Mouse (Mus musculus): ENCODE data around the gene Il34. TPM values are rescaled to one million over a fixed set of nuclear protein-coding genes. Genes with fewer than 3 reads are reported as not detected.
A peak's percentile ranks its signal among the peaks of the same experiment; 100 is the strongest.

The Il34 gene
- total and polyA plus RNA-seq, 2 experiments from 2014 or later: 8.8 to 11.4 TPM

GRCm38 (mm10) chr8:110772452-110772851 is 33.3 kb downstream of the Il34 start:
- ATAC-seq: no peak
- no peak for TF ChIP-seq CTCF (IDR thresholded peaks at IDR 0.05; ENCODE audit: low read depth)
- no peaks in the 10 kb centered on the region for H3K4me1 ChIP-seq (ENCODE audit: insufficient read depth, low read length)
- H3K27ac ChIP-seq: no peak overlapping the region
- H3K9ac ChIP-seq (replicated peaks; ENCODE audit: low read length): no peak overlapping the region
- no peak for DNase-seq (ENCODE audit: low spot score)
- H3K27me3 ChIP-seq (ENCODE audit: insufficient read depth, low read length): no peaks in the 10 kb centered on the region
- H3K36me3 ChIP-seq (ENCODE audit: insufficient read depth, low read length): no peaks in the 10 kb centered on the region
- no peak overlapping the region for H3K4me3 ChIP-seq (ENCODE audit: low read length)
- no peak overlapping the region for H3K4me2 ChIP-seq (ENCODE audit: low read depth, low read length)
- no peaks in the 10 kb centered on the region for H3K9me3 ChIP-seq (ENCODE audit: low read length)
- WGBS: 80% methylated on average over 7 of the region's 7 CpGs

DNA sequence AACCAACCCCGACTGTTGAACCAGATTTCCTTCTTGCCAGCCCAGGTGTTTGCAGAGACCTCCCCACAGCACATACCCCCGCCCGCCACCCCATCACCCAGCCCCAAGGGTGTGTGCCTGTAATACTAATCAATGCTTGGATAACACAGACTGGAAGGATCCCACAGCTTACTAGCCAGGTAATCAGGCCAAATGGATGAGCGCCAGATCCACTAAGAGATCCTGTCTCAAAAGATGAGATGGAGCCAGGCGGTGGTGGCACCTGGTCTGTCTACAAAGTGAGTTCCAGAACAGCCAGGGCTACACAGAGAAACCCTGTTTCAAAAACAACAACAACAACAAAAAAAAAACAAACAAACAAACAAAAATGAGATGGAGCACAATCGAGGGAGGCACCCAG is 38.5 kb downstream of the Il34 start:
- no peak for ATAC-seq
- no peak overlapping the region for H3K9ac ChIP-seq (replicated peaks; ENCODE audit: low read length)

GRCm38 (mm10) chr8:110764671-110765070 is 41.1 kb downstream of the Il34 start:
- no peaks in the 10 kb centered on the region for H3K4me1 ChIP-seq (ENCODE audit: insufficient read depth, low read length)
- no peak overlapping the region for H3K4me3 ChIP-seq (ENCODE audit: low read length)
- no peak overlapping the region for H3K4me2 ChIP-seq (ENCODE audit: low read depth, low read length)
- DNase-seq (ENCODE audit: low spot score): no peak
- no peak for TF ChIP-seq CTCF (IDR thresholded peaks at IDR 0.05; ENCODE audit: low read depth)
- no peaks in the 10 kb centered on the region for H3K9me3 ChIP-seq (ENCODE audit: low read length)
- 60% methylated on average over 3 of the region's 3 CpGs for WGBS
- H3K9ac ChIP-seq (replicated peaks; ENCODE audit: low read length): no peak overlapping the region
- H3K27me3 ChIP-seq (ENCODE audit: insufficient read depth, low read length): no peaks in the 10 kb centered on the region
- H3K27ac ChIP-seq: no peak overlapping the region
- no peaks in the 10 kb centered on the region for H3K36me3 ChIP-seq (ENCODE audit: insufficient read depth, low read length)
- ATAC-seq: no peak

More for the DNA sequence above, 38.5 kb downstream of the Il34 start:
- no peaks in the 10 kb centered on the region for H3K27me3 ChIP-seq (ENCODE audit: insufficient read depth, low read length)
- H3K4me1 ChIP-seq (ENCODE audit: insufficient read depth, low read length): no peaks in the 10 kb centered on the region
- no peak for TF ChIP-seq CTCF (IDR thresholded peaks at IDR 0.05; ENCODE audit: low read depth)
- no peaks in the 10 kb centered on the region for H3K9me3 ChIP-seq (ENCODE audit: low read length)
- H3K36me3 ChIP-seq (ENCODE audit: insufficient read depth, low read length): no peaks in the 10 kb centered on the region
- no peak for DNase-seq (ENCODE audit: low spot score)
- no peak overlapping the region for H3K27ac ChIP-seq
- 88% methylated on average over 6 of the region's 6 CpGs for WGBS
- H3K4me2 ChIP-seq (ENCODE audit: low read depth, low read length): no peak overlapping the region
- H3K4me3 ChIP-seq (ENCODE audit: low read length): no peak overlapping the region

- no peak overlapping the region for H3K4me3 ChIP-seq (ENCODE audit: low read length)
- H3K9me3 ChIP-seq (ENCODE audit: low read length): no peaks in the 10 kb centered on the region
- H3K9ac ChIP-seq (replicated peaks; ENCODE audit: low read length): no peak overlapping the region
- H3K27ac ChIP-seq: no peak overlapping the region
- no peaks in the 10 kb centered on the region for H3K27me3 ChIP-seq (ENCODE audit: insufficient read depth, low read length)
- ATAC-seq (no peak), DNase-seq (ENCODE audit: low spot score) (no peak)
- TF ChIP-seq CTCF (IDR thresholded peaks at IDR 0.05; ENCODE audit: low read depth): peak; percentile 41; the same call in 1 of the 2 replicates
- WGBS: 68% methylated on average over 6 of the region's 6 CpGs
- no peaks in the 10 kb centered on the region for H3K36me3 ChIP-seq (ENCODE audit: insufficient read depth, low read length)
- no peaks in the 10 kb centered on the region for H3K4me1 ChIP-seq (ENCODE audit: insufficient read depth, low read length)
- no peak overlapping the region for H3K4me2 ChIP-seq (ENCODE audit: low read depth, low read length)
Observed at GRCm38 (mm10) chr8:110761988-110762387, 43.7 kb downstream of the Il34 start.

GRCm38 (mm10) chr8:110761185-110761584 is 44.5 kb downstream of the Il34 start:
- WGBS: 50% methylated on average over 5 of the region's 5 CpGs
- Histone ChIP-seq H3K27me3 (ENCODE audit: insufficient read depth, low read length) (no peaks in the 10 kb centered on the region), H3K9ac (replicated peaks; ENCODE audit: low read length) (no peak overlapping the region), H3K4me2 (ENCODE audit: low read depth, low read length) (no peak overlapping the region), H3K4me1 (ENCODE audit: insufficient read depth, low read length) (no peaks in the 10 kb centered on the region), H3K27ac (peak overlapping the region; percentile 12; the same call in 1 of the 2 replicates), H3K9me3 (ENCODE audit: low read length) (no peaks in the 10 kb centered on the region), H3K4me3 (ENCODE audit: low read length) (no peak overlapping the region), H3K36me3 (ENCODE audit: insufficient read depth, low read length) (no peaks in the 10 kb centered on the region)
- TF ChIP-seq CTCF (IDR thresholded peaks at IDR 0.05; ENCODE audit: low read depth): no peak
- no peak for DNase-seq (ENCODE audit: low spot score)
- no peak for ATAC-seq

DNA sequence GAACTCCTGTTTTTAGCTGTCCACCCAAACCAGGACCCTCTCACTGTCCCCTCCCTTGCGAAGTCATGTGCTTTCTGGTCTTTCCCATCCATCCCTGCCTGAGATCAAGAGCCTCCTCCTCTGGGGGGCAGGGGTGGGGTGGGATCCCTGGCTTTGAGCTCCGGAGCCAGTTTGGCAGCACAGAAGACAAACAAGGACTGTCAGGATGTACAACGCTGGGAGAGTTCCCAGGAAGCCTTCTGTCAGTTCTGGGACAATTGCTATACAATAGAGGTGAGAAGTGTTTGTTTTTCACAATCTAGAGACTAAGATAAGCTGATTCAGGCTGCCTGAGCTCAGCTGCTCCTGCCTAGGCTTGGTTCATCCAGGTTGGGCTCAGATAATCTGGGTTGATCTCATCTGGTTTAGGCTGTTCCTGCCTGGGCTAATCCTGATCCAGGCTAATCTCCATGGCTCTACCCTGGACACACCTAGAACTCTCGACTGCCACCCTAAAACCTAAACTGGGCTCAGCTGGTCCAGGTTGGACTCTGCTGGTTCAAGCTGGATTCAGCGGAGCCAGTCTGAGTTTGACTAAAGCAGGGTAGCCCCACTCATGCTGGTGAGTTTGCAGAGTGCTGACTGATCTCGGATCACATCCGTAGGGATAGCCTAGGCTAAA is 45.3 kb downstream of the Il34 start:
- no peak for TF ChIP-seq CTCF (IDR thresholded peaks at IDR 0.05; ENCODE audit: low read depth)
- ATAC-seq: no peak
- no peak for DNase-seq (ENCODE audit: low spot score)
- Histone ChIP-seq H3K4me2 (ENCODE audit: low read depth, low read length) (no peak overlapping the region), H3K27ac (peak overlapping the region; percentile 12; the same call in 1 of the 2 replicates), H3K9me3 (ENCODE audit: low read length) (no peaks in the 10 kb centered on the region), H3K27me3 (ENCODE audit: insufficient read depth, low read length) (no peaks in the 10 kb centered on the region), H3K4me3 (ENCODE audit: low read length) (no peak overlapping the region), H3K36me3 (ENCODE audit: insufficient read depth, low read length) (no peaks in the 10 kb centered on the region), H3K9ac (replicated peaks; ENCODE audit: low read length) (no peak overlapping the region), H3K4me1 (ENCODE audit: insufficient read depth, low read length) (no peaks in the 10 kb centered on the region)
- 68% methylated on average over 7 of the region's 7 CpGs for WGBS

DNA sequence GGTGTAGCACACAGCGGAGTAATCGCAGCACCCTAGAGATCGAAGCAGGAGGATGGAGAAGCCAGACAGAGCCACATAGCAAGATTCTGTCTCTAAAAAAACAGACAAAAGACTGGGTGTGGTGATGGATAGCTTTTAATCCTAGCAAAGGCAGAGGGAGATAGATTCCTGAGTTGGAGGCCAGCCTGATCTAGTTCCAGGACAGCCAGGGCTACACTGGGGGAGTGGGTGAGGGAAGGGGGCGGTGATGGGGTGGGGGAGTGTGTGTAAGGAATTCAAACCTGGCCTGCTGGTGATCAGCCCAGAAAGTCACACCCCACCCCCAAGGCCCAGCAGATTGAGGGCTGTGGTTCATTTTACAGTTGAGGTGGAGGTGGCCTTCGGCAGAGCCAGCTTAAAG is 49.5 kb downstream of the Il34 start:
- 87% methylated on average over 5 of the region's 5 CpGs for WGBS
- DNase-seq (ENCODE audit: low spot score) (no peak), ATAC-seq (no peak)
- Histone ChIP-seq H3K27ac (no peak overlapping the region), H3K4me2 (ENCODE audit: low read depth, low read length) (no peak overlapping the region), H3K9ac (replicated peaks; ENCODE audit: low read length) (no peak overlapping the region), H3K9me3 (ENCODE audit: low read length) (no peaks in the 10 kb centered on the region), H3K4me1 (ENCODE audit: insufficient read depth, low read length) (no peaks in the 10 kb centered on the region), H3K27me3 (ENCODE audit: insufficient read depth, low read length) (no peaks in the 10 kb centered on the region), H3K36me3 (ENCODE audit: insufficient read depth, low read length) (no peaks in the 10 kb centered on the region), H3K4me3 (ENCODE audit: low read length) (no peak overlapping the region)
- TF ChIP-seq CTCF (IDR thresholded peaks at IDR 0.05; ENCODE audit: low read depth): no peak

Data from hindbrain, postnatal 0 days (tissue).